21 mouse cellular contexts compared by ENCODE assay signal in genomic region chr1:78399755-78400154, GRCm38 (mm10).
DNase-seq lines count a peak whose midpoint lies in the region; ATAC-seq and TF ChIP-seq lines count a peak whose summit lies in the region.
"Had no signal": no experiment of that assay in that cellular context is flagged by ENCODE, and none has a peak within 500 bp of the region (broad histone marks: within the 10 kb centered on the region; RNA-seq: fewer than 3 reads in every experiment).

No protein-coding gene starts in this region.

- H3K9ac ChIP-seq in intestine, embryonic 15.5 days, result no peak overlapping the region
- no peak overlapping the region for H3K9ac ChIP-seq in forebrain, embryonic 13.5 days
- H3K9ac ChIP-seq: embryonic facial prominence, embryonic 12.5 days; heart, embryonic 13.5 days; hindbrain, embryonic 14.5 days had no signal

- no peak overlapping the region for H3K27ac ChIP-seq in intestine, embryonic 15.5 days
- H3K27ac ChIP-seq in small intestine, adult 2 months (ENCODE audit: insufficient read depth, low read depth, low read length), result peak overlapping the region; percentile 35
- H3K27ac ChIP-seq in forebrain, embryonic 13.5 days, result no peak overlapping the region
- H3K27ac ChIP-seq: embryonic facial prominence, embryonic 12.5 days; heart, embryonic 13.5 days; hindbrain, embryonic 14.5 days had no signal

- H3K4me1 ChIP-seq in intestine, embryonic 15.5 days (replicated peaks), result 0 out of 2 replicates have a peak, but pooled peaks cover 6% of the 10 kb centered on the region
- peaks cover 11% of the 10 kb centered on the region for H3K4me1 ChIP-seq in small intestine, adult 2 months (ENCODE audit: control insufficient read depth, insufficient read depth, insufficient read length, low read length)
- peaks cover 6% of the 10 kb centered on the region; the same call in 1 of the 2 replicates for H3K4me1 ChIP-seq in forebrain, embryonic 13.5 days

- H3K4me2 ChIP-seq in intestine, embryonic 15.5 days (replicated peaks), result no peak overlapping the region
- H3K4me2 ChIP-seq in forebrain, embryonic 13.5 days, result no peak overlapping the region
- H3K4me2 ChIP-seq: embryonic facial prominence, embryonic 12.5 days; heart, embryonic 13.5 days; hindbrain, embryonic 14.5 days had no signal

- TF ChIP-seq POLR2A in small intestine, adult 2 months (IDR thresholded peaks at IDR 0.05; ENCODE audit: low read depth, low read length), result no peak; the same call in 1 of the 2 replicates

- DNase-seq in MN1 (ENCODE audit: low spot score), result peak; percentile 50
- peak; percentile 78 for DNase-seq in yolk sac, embryonic 10.5 days (ENCODE audit: low spot score)
- no peak for DNase-seq in cerebellum, postnatal 4 days (ENCODE audit: low spot score in 2 of 2)
- DNase-seq in ovary, adult 18-20 months (ENCODE audit: low spot score), result no peak
- DNase-seq: adrenal gland, postnatal 25 days; B cell, adult 2 months; cerebellum, adult 18-20 months; cerebellum, postnatal 10 days; gastrocnemius, postnatal 14 days; heart, postnatal 4 days; kidney, adult 18-20 months had no signal

- peak; percentile 87 for ATAC-seq in intestine, embryonic 15.5 days
- ATAC-seq in forebrain, embryonic 13.5 days, result no peak
- ATAC-seq: activated CD4-positive, CD25-positive, alpha-beta regulatory T cell, adult 4 months; CD4-positive, CD25-positive, alpha-beta regulatory T cell, adult 4 months; forebrain, embryonic 16.5 days had no signal

- H3K4me3 ChIP-seq in intestine, embryonic 15.5 days (replicated peaks), result no peak overlapping the region
- no peak overlapping the region for H3K4me3 ChIP-seq in small intestine, adult 2 months (ENCODE audit: low read depth, low read length)
- H3K4me3 ChIP-seq in forebrain, embryonic 13.5 days, result no peak overlapping the region
- H3K4me3 ChIP-seq: embryonic facial prominence, embryonic 12.5 days; heart, embryonic 13.5 days had no signal

- H3K27me3 ChIP-seq in intestine, embryonic 15.5 days (replicated peaks), result no peaks in the 10 kb centered on the region
- no peaks in the 10 kb centered on the region for H3K27me3 ChIP-seq in small intestine, adult 2 months (ENCODE audit: control insufficient read depth, insufficient read depth, low read length)
- H3K27me3 ChIP-seq in forebrain, embryonic 13.5 days, result no peaks in the 10 kb centered on the region
- H3K27me3 ChIP-seq: embryonic facial prominence, embryonic 12.5 days; heart, embryonic 13.5 days had no signal

- 47% methylated on average over 3 of the region's 3 CpGs for WGBS in intestine, embryonic 15.5 days
- 25% methylated on average over 3 of the region's 3 CpGs for WGBS in small intestine, adult 2 months
- 84% methylated on average over 3 of the region's 3 CpGs for WGBS in forebrain, embryonic 13.5 days

- no peaks in the 10 kb centered on the region for H3K36me3 ChIP-seq in intestine, embryonic 15.5 days
- peaks cover 11% of the 10 kb centered on the region for H3K36me3 ChIP-seq in small intestine, adult 2 months (ENCODE audit: control insufficient read depth, insufficient read depth, low read length)
- no peaks in the 10 kb centered on the region for H3K36me3 ChIP-seq in forebrain, embryonic 13.5 days (ENCODE audit: poor library complexity, severe bottlenecking)
- H3K36me3 ChIP-seq: embryonic facial prominence, embryonic 12.5 days; G1E; heart, embryonic 13.5 days had no signal

- no peak for TF ChIP-seq CTCF in small intestine, adult 2 months (IDR thresholded peaks at IDR 0.05; ENCODE audit: extremely low read depth, insufficient read length, insufficient replicate concordance, low read depth, low read length)

- H3K9me3 ChIP-seq in intestine, embryonic 15.5 days, result no peaks in the 10 kb centered on the region
- H3K9me3 ChIP-seq in forebrain, embryonic 13.5 days (replicated peaks), result no peaks in the 10 kb centered on the region
- H3K9me3 ChIP-seq: embryonic facial prominence, embryonic 12.5 days; G1E; heart, embryonic 13.5 days had no signal

Comparison
In these comparisons a context has a peak if more than half of its experiments do, and no peak if none do; other contexts are left out.
1. DNase-seq: peak in MN1 (single experiment) and yolk sac, embryonic 10.5 days (single experiment); none in cerebellum, postnatal 4 days (0 of 2) and ovary, adult 18-20 months (single experiment).